Mouse (Mus musculus) lung, adult 2 months (tissue): ENCODE measurements around the gene Ptgis.

Source experiments
- CTCF ChIP-seq: fragments of 200-500 bp; IDR thresholded peaks from 2 replicates; pipeline ENCODE4 v1.5.1; 2011; ENCODE audit warnings: mild to moderate bottlenecking, low read length, control low read depth; ENCODE audit not compliant: insufficient read depth
- POLR2A ChIP-seq: fragments of 200-500 bp; IDR thresholded peaks from 2 replicates; pipeline ENCODE4 v1.6.1; 2011; ENCODE audit warnings: low read depth, mild to moderate bottlenecking, control low read depth, low read length, borderline replicate concordance; ENCODE audit errors: extremely low read depth

DNA sequence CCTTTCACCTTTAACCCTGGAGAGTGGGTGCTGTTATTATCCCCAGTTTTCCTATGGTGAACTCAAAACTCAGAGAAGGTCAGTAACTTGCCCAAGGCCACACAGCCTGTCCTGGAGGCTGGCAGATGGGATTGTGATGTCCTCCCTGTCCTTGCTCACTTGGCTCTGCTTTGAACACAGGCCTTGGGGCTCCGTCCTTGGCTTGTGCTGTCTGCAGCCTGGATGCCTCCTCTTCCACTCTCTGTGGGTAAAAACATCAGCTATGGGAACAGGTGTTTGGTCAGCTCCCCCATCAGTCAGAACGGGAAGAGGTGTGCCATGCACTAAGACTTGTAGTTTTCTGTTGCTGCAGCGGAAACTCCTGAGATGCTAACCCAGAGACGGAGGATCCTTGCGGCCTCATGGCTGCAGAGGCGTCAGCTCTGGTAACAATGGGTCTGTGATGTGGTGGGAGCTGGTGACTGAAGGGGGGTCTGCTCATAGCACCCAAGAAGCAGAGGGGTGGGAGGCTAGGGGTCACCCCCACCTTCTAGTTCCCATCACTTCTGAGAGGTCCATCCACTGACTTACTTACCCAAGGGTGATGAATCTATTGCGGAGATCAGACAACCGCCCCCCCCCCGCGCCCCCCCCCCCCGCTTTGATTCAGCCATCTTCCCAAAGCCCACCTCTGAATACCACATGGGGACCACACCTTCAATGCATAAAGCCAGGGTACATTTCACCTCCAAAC is 9.8 kb upstream of the Ptgis start:
- TF ChIP-seq CTCF = no peak
- no peak for TF ChIP-seq POLR2A
